Mouse (Mus musculus) skeletal muscle tissue, adult 2 months (tissue): Measurements from ENCODE around the gene Gli3.

Experiments
- DNase-seq: peaks from one replicate; pipeline ENCODE4 v3.0.0-alpha.2; 2012; ENCODE audit warnings: low read depth, low spot score

The Gli3 gene

DNA sequence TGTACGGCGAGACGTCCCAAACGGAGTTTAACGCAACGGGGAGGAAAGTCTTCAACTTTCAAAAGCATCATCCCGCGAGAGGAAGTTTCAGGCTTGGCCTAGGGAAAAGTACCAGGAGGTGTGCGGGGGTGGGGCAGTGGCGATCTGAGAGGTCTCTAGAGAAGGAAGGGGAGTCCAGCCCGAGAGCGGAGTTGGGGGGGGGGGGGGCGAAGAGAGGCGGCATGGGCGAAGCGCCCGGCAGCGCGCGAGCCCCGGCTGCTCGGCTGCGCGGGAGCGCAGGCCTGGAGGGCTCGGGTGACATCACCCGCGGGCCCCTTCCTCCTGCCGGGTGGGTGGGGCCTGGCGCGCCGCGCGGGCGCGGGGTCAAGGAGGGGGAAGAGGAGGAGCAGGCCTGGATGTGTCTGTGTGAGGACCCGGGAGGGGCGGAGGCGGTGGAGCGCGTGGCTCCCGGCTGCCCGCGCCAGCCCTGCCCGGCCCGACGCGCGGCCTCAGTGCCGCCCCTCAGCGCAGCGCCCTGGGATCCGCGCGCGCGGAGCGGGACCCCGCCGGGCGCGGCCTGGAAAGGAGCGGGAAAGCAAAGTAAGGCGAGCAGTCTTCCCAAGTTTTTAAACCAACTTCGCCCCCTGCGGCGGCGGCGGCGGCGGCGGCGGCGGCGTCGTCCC is at the start of gene Gli3:
TSS of gene Gli3 (plus strand) at position 406 of the 662 bp plus-strand sequence.
- peak; percentile 58 for DNase-seq

DNA sequence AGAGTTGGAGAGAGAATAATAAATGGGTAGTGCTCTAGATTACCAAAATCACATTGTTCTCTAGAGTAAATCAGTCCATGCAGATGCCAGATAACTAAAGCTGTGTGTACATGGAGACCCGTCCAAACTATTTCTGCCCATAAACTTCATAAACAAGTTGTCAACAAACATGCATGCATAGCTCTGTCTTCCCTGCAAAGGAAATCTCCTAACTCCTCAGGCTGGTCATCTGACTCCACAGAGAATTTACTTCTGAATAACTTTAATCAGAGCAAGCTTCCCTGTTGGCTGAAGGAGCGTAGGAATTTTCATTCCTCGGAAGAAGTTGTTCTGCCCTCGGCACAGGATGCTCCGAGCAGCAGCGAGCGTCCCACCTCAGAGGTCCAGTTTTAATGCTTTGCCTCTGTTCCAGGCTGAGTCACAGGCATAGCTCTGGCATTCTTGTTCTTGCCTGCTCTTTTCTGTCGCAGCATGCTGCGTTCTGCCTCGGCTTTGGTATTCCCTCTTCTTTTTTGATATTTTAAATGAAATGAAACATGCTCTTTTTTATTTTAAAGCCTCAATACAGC is 41.8 kb upstream of the Gli3 start:
- peak; percentile 50 for DNase-seq

DNA sequence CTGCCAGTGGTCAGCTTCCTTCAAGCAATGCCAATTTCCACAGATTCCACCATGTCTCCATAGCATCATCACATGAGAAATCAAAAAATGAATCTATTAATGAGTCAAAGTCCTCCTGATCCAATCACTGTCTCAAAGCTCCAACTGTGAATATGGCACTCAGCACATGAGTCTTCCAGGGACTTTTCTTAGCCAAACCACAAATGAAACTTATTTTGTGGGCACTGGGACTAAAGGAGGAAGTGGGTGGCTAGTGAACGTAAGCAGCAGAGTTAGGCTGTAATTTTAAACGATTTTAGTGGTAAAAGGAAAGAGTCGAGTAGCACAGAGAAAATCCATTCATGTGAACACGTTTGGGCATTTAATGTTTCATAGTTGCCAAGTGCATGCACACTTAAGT is 21.0 kb upstream of the Gli3 start:
- DNase-seq: no peak

DNA sequence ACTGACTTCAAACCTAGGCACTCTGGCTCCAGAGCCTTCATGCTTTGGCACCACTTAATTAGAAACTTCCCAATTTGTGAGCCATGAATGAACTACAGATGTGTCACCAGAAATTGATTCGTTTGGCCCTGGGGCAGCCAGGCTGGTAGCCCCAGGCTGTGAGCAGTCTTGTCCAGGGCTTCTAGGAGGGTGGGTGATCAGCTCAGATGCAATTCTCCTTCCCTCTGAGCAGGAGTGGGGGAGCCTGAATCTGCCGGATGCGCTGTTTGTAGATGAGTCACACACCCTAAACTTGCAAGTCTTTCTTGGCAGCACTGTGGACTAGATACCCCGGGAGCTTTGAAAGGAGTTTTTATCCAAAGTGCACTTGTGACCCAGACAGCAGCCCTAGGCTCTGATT is 18.7 kb upstream of the Gli3 start:
- DNase-seq: no peak

DNA sequence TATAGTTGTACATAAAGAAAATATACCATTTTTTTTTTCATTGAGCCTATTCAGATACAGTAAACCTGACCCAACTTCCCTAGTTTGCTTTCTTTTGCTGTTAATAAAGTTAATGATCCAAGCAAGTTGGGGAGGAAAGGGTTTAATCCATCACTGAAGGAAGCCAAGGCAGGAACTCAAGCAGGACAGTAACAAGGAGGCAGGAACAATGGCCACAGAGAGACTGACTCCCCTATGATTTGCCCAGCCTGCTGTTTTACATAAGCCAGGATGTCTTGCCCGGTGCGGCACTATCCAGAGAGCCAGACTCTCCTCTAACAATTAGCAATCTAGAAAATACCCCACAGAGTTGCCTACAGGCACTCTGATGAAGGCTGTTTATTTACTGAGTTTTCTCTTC is 17.4 kb upstream of the Gli3 start:
- DNase-seq: no peak

DNA sequence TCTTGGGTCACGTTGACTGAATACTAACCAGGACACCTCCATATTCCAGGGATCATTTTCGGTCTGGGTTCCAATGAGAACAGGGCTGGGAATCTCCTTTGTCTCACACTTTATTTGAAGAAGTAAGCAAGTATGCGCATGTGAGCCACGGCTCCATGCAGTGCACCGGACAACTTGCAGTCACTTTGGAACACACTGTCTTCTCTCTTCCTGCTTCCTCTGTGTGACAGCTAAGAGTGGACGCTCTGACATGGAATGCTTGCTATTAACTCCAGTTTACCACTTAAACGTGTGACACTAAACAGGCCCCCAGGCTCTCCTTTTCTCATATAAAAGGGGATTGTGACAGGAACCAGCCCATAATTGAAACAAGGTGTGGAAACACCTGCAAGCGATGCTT is 17.0 kb upstream of the Gli3 start:
- no peak for DNase-seq

DNA sequence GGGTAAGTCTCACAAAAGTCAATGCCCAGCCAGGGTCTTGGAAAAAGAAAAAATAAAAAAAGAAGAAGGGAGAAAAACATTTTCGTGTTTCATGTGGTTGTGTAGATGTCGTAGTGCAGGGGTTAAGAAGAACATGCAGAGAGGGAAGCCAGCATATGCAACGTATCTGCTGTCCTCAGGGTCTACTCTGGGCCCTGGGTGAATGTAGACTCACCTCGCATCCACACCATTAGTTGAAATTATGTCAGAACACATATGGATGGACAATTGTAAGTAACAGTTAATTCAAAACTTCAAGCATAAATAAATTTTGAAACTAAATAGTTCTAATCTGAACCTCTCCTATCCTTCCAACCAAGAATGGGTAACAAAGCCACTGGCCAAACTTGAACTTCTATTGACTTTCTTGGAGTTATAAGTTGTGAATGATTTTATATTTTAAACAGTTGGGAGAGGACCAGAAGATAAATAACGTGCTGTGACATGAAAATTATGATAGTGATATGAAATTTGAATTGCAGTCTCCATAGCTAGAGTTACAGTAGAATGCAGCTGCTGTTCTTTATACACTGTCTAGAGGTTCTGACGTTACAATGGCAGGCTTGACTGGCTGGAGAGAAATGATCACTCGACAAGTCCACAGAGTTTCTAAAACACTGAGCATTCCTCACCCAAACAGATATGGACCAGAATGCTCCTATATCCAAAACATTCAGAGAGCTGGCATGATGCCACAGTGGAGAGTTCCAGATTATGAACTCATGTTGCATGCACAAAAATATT is 16.1 kb upstream of the Gli3 start:
- no peak for DNase-seq

DNA sequence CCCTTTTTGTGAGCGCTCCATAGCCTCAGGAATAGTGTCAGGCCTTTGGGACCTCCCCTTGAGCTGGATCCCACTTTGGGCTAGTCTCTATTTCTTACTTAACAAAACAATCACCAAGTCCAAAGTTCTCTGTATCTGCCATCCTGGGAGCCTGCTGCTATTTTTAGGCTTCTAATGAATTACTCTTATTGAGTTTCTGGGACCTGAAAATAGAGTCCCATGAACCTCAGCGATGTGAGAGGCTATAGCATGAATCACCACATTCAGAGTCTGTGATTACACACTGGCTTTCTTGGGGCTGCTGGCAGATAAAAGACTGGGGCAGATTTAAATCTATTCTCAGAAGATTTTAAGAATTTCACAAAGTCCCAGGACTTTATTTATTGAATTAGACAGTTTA is 12.1 kb upstream of the Gli3 start:
- DNase-seq: no peak

DNA sequence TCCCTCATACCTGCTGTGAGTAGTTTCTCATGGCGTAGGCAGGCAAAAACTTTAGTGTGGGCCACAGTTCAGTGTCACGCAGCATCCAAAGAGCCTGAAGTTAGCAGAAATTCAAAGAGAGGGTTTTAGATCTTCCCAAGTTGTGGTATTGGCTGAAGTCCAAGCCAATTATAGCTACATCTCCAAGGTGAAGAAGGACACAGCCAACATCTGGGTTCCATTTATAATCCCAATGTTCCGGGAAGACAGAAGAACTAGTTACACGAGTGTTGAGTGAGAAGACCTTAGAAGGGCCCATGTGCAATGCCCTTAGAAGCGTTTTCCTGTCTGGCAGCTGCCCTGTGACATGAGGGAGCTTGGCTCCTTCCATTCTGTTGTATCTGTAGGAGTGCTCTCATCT is 5.2 kb upstream of the Gli3 start:
- DNase-seq: no peak

DNA sequence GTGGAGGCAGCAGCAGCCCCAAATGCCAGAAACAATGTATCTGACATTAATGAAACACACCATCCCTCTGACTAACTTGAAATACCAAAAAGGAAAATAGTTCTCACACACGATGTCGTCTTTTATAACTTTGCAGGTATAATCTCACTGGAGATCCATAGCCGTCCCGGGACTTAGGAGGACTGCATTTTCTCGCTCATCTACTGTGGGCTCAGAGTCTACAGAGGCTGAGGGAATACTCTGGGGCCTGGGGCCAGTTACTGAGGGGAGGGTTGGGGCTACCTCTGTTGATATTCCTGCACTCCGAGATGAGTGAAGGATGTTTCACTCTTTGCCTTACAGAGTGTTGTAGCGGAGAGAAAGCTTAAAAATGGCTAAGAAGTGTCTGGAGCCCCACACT is 1.1 kb upstream of the Gli3 start:
- DNase-seq: no peak

DNA sequence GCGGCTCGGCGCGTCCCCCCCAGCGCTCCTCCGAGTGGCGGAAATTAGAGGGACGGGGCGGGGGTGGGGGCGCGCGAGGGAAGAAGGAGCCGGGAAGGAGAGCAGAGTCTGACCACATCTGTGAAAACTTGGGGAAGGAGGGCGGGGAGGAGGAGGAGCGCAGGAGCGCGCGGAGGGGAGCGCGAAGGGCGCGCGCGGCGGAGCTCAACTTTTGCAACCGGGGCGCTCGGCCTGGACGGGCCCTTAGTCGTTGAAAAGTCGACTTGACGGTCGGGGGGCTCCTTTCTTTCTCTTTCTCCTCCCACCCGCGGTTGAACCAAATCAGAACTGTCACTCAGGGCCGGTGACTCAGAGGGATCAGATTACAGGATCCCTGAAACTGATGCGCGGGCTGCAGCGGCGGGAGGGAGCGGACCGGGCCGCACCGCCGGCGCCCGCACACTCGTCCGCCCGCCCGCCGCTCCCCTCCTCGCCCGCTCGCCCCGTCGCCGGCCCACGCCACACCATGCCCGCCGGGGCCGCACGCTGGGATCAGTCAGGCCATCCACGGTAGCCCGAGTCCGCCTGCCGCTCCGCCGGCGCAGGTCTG is 551 bp downstream of the Gli3 start:
- DNase-seq: no peak

DNA sequence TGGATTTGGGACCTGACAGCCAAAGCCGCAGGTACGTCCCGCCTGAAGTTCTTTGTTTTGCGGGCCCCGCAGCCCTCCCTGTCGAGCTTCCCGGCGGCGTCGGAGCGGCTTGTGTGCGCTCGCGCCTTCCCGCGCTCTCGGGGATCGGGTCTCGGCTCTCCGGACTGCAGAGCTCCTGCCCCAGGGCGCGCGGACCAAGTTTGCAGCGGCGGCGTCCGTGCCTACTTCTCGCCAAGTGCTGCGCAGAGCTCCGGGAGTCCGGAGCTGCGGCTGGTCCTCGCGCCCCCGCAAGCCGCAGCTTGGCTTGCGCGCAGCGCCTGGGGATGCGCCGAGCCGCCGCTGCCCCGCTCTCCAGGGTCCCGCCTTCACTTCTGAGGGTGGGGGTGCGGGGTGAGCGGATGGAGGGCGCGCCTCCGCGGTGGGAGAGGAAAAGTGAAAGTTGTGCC is 1.1 kb downstream of the Gli3 start:
- no peak for DNase-seq

DNA sequence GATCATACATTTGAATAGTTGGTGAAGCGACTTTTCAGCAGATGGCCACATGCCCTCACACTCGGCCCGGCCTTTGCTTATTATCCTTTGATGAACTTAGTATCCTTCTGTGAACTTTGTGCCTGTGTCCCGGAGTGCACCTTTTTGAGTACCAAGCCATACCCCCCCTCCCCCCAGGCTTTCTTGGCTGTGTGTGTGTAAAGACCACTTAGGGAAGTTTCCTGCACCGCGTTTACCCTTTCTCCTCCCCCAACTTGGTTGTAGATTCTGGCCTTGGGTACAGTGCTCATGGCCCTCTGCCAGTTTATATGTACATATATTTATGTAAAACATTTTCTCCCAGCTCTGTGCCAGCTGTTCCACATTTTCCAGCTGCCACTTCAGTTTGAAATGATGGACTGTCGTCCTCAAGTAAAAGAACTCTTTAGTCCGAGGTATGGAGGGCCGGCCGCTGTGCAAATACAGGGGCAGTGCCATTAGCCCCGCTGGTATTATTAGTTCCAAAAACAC is 1.8 kb downstream of the Gli3 start:
- no peak for DNase-seq

DNA sequence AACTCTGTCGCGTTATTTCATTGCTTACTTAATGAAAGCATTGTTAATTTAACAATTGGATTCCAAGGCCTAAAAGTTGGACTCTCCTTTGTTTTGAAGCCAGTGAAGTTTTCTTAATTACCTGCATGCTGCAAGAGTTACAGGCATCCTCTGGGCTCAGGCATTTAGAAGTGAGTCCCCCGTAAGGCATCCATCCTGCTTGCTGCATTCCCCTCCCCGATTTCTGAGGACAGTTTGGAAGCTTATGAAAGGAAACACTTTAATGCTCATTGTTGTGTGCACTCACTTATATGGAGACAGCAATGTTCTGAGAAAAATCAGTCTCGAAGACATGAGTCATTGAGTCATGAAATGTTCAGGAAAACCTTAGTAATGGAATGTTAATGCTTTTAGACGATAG is 3.5 kb downstream of the Gli3 start:
- no peak for DNase-seq

DNA sequence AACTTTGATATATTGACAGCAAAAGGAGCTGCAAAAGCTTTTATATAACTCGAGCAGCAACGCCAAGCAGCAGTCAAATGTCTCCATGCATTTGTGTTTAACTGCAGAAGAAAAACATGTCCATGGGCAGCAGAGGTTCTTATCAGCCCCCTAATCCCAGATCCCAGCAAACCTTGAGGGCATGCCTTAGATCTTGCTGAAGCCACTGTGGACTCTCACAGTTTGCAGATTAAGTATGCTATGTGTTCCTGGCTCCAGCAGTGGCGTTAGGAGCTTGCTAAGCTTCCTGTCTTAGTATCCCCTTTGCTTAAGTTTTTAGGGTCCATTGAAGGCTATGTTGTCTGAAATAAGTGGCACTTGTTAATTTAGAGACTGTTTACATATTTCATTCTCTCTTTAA is 4.4 kb downstream of the Gli3 start:
- DNase-seq: no peak

DNA sequence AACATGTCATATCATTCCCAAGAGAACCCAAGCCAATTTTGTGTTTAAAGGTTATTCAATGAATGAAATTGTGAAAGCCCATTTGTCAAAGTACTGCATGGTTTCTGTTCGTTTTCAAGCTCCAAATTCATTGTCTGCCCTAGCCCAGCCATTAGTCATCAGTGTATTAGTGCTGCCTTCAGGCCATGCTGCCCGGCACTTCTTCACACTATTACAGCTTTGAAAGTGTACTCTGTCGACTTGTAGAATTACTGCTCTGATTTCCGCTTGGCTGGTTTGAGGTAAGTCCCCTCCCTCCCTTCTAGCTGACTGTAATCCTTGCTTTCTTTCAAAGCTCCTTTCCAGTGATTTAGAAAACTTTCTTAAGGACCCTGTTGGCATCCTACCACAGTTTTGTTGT is 5.4 kb downstream of the Gli3 start:
- DNase-seq: no peak

DNA sequence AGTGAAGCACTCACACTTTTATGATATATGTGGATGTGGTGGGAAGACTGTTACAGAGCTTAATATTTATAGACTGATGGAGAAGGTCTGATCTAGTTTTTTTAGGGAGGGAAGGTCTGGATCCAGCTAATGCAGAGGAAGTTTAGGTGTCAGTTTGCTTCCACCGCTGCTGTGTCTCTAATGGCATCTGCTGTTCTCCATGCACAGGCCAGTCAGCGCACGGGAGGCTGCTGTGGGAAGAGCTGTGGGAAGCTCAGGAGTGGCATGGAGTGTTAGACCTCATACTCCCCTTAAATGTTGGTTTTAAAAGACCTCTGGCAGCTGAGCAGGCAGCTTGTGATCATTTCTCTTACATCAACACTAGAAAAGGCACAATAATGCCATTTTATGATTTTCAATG is 7.0 kb downstream of the Gli3 start:
- DNase-seq: no peak

DNA sequence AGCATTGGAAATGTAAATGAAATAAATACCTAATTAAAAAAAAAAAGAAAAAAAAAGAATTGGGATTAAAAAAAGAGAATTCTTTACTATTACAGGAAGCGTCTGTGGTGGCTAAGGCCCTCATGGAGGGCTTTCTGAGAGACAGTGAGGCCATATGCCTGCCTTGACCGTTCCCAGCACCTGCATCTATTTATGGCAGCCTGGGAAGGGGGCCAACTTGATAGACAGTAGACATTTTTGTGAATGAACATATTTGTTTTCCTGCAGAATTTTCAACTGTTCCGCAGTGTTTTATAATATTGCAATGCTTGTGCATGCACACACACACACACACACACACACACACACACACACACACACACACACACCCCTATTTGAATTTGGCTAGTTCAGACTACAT is 9.7 kb downstream of the Gli3 start:
- DNase-seq: no peak

DNA sequence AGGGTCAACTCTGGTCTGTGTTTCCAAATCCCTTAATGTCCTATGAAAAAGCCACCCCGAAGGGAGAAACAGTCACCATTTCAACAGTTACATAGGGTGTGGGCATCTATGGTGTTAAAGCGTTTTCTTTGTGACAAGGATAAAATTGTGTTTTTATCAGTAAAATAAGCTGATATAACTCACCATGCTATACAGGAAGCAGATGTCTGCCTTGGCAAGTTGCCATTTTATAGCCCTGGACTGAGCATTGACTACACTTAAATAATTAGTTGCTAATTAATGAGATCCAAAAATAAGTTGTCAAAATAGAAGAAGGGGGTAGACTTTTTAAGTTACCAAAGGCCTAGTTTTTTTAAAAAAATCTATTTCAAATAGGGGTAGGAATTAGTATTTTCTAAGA is 11.4 kb downstream of the Gli3 start:
- no peak for DNase-seq

DNA sequence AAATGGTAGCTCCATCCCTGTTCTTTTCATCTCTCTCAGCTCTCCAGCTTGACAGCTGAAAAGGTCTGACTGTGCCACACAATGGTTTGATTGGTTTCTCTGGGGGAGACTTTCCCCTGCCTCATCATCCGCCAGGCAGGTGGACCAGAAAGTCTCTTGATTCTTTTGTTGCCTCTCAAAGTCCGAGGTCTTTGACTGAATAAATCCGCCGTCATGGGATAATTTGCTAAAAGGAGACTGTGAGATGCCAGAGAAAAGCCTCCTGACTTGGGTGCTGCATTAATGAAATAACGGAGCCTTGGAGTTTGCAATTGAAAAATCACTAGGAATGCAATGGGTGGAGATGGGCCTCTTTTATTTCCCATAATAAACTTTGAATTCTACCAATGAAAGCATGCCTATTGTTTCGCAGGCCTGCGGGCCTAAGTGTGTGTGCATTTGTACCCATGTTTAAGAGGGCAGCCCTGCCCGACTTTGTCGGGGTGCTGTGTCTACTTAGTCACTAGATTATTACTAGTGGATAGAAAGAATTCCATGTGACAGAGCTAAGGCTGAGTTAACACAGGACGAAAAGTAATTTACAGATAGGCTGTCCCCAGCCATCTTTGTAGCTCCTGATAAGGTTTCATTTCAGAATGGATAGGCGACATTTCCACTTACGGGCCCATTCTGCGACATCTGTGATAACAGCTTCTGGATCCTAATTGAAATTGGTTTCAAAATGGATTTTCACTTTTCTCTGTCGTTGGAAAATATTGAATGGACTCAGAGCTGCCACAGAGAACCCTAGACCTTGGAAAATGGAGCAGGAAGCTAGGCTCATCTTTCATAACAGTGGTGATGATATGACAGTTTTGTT is 23.2 kb downstream of the Gli3 start:
- DNase-seq: no peak

DNA sequence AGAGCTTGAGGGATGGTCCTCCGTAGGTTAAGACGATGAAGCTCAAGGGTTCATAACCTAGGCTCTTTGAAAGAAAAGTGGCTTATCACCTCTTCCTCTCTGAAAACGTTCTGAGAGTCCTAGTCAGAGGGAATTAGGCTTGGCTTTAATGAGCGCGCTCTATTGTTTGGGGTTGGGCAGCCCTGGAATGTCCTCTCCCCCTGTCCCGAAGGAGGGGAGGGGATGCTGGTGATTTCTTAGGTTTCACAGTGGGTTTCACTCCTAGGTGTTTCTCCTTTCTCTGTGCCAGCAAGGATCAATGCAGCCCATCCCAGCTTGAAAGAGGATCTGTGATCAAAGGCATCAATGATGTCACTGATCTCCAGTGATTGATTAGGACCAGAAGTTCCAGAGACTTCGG is 24.3 kb downstream of the Gli3 start:
- no peak for DNase-seq

DNA sequence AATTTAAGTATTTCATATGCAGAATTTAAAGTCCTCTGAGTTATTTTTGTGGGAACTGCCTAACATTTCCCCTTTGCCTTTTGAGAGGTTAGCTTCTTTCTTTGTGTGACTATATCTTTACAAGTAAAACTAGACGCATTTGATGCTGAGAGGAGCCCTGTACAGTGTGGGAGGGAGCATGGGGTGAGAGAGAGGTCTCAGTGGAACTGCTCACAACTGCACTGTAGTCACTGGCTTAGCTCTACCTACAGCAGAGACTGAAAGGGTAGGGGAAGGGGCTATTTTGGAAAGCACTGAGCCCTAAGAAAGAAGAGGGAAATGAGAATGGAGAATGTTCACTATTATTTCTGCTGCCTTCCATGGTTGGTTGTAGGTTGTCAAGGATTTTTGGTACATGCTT is 25.0 kb downstream of the Gli3 start:
- no peak for DNase-seq
